Mouse (Mus musculus) adipocyte (in vitro differentiated cells): Measurements from ENCODE around the gene Plgrkt.

Experiments
- DNase-seq: peaks from one replicate; pipeline ENCODE4 v3.0.0-alpha.2; 2016; ENCODE audit warnings: low spot score

Plgrkt gene

DNA sequence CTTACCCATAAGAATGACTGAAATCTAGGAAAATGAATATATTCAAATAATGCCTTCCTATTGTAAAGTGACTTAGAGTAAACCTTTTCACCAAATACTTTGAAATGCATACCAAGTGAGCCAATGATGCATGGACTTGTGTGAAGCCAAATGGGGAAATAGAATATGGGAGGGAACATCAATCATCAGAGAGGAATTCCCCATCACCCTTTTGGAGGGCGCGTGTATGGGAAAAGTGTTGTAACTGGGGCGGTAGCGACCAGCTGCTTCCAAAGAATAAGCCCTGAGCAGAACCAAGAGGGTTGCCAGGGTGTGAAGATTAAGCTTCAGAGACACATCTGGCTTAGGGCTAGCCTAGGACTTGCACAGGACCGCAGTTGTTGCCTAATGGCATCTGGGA lies 16.2 kb upstream of the Plgrkt start:
- no peak for DNase-seq

GRCm38 (mm10) chr19:29379839-29380603 lies 12.8 kb upstream of the Plgrkt start:
- DNase-seq: no peak

DNA sequence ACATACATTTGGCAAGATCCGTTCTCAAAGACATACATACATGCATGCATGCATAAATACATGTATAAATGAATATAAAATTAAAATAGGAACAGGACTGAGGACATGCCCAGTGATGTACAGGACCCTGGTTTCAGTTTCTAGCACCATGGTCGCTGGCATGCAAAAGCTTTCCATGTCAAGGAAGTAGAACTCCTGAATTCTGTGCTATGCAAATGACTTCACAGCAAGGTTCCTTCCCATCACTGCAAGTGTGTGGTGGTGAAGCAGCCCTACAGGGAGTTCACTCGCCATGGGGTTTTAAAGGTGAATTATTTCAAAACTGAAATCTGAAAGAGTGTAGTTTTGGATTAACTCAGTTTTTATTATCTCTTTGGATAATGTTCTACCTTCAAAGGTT lies 9.2 kb upstream of the Plgrkt start:
- no peak for DNase-seq

DNA sequence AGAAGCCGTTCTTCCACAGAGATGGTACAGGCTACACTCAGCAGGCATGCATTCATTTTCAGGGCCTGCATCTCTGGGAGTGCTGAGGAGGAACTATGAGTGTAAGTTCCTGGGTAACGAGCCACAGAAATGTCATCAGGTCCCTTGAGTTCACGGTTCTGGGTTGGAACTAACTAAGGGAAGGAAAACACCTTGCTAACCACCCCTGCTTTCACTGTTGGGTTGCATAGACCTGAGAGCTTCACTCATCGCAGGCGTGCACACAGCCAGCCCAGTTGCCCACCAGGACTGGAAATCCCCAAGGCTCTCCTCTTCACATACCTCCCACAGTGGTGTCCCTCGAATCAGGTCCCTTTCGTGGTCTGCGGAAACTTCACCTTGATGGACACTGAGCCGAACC lies 7.8 kb upstream of the Plgrkt start:
- DNase-seq: no peak

- DNase-seq: no peak
These were observed 6.2 kb upstream of the Plgrkt start for GRCm38 (mm10) chr19:29373438-29373837.

- no peak for DNase-seq
These were observed 5.4 kb upstream of the Plgrkt start for GRCm38 (mm10) chr19:29372621-29373020.

DNA sequence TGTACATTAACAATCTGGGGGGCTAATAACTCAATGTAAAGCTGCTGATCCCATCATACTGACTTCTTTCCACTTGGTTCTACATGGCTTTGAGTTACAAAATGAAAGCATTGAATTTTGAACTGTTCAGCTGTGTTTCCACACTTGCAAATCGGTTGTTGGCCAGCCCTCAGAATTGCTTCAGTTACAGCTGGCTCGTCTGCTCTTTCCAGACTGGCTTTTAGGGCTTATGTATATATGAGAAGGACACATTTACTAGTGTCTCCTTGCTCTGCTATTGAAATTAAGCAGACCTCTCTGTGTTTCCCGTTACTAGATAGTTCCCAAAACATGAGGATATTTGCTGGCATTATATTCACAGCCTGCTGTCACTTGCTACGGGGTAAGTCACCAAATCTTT lies 4.9 kb upstream of the Plgrkt start:
- DNase-seq: peak; percentile 73

- DNase-seq: no peak
These were observed 4.3 kb upstream of the Plgrkt start for GRCm38 (mm10) chr19:29371284-29372081.

- no peak for DNase-seq
These were observed 3.5 kb upstream of the Plgrkt start for GRCm38 (mm10) chr19:29370545-29371283.

DNA sequence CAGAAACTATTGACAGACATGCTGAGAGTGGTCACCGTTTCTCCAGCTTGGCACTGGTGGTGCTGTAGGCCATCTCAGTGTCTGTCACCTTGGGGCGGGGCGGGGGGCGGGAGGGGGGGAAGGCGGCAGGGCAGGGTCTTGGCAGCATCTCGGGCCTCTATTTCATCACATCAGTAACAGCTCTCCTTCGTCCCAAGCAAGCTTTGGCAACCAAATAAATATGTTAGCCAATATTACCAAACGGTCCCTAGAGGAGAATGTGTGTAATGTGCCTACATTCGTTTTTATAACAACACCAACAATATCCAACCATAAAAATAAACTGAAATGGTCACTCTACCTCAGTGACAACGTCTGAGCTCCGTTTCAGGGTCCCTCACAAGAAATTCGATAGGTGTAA lies 2.9 kb upstream of the Plgrkt start:
- DNase-seq: peak; percentile 84

- DNase-seq: no peak
These were observed 1.6 kb upstream of the Plgrkt start for GRCm38 (mm10) chr19:29368671-29369309.

DNA sequence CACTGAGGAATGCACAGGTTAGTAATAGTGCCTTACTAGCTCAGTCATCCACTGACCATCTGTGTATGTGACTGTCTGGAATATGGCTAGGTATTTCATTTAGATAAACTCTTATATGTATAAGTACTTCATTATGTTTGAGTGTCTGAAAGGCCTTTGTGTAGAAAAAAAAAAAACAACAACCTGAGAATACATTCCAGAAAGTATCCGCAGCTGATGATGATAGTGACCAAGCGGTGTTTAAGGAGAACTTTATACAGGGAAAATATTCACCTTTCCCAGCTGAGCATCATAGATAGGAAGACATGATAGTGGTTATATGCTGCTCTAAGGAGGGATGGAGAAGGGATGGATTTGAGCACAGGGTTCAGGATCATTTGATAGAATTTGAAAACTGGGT lies 851 bp upstream of the Plgrkt start:
- DNase-seq: no peak

- no peak for DNase-seq
These were observed 793 bp downstream of the Plgrkt start for GRCm38 (mm10) chr19:29366226-29366968.

DNA sequence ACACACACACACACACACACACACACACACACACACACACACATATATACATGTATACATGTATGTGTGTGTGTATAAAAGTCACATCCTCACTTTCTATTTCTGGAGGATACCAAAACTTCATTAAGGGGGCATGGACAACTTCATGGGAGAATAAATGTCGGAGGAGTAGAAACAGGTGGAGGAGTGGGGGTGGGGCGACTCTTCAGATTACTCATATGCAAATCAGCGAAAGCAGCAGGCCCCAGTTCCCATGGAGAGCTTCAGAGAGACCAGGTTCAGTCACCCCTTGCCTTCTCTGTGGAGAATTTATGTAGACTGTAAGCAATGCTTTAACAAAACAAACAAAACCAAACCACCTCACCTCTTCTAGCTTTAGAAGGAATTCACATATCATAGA lies 2.1 kb downstream of the Plgrkt start:
- DNase-seq: no peak

DNA sequence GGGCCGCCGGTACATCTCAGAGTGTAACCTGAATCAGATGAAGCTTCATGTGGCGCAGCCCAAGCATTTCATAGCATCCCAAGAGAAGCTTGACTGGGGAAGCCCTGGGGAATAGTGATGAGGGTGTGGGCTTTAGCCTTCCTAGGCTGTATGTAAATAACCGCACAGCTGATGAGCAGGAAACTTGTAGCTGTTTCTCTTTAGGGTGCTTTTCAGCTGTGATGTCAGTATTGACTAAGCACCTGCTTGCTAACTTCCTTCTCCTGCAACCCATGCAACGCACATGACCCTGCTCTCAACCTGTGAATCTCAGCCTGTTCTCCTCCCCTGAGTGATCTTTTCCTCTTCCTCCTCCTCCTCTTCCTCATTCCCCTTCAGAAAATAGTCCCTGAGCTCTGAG lies 3.1 kb downstream of the Plgrkt start:
- DNase-seq: no peak

DNA sequence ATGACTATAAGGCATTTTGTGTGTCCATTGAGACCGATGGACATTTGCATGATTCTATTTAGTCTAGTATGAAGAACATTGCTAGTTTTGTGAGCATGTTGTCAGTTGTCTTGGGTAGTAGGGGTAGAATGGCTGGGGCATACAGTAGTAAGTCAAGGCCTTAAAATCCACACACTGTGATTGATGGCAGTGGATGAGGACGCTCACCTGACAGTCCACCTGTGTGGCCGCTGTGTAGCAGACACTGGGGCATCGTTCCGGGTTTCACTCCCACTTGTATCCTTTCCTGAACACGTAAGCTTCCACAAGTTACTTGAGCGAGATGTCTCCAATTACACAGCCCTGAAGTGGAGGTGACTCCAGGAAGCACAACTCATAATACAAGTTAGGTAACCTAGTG lies 3.6 kb downstream of the Plgrkt start:
- DNase-seq: no peak

- DNase-seq: no peak
These were observed 4.8 kb downstream of the Plgrkt start for GRCm38 (mm10) chr19:29362173-29362930.

DNA sequence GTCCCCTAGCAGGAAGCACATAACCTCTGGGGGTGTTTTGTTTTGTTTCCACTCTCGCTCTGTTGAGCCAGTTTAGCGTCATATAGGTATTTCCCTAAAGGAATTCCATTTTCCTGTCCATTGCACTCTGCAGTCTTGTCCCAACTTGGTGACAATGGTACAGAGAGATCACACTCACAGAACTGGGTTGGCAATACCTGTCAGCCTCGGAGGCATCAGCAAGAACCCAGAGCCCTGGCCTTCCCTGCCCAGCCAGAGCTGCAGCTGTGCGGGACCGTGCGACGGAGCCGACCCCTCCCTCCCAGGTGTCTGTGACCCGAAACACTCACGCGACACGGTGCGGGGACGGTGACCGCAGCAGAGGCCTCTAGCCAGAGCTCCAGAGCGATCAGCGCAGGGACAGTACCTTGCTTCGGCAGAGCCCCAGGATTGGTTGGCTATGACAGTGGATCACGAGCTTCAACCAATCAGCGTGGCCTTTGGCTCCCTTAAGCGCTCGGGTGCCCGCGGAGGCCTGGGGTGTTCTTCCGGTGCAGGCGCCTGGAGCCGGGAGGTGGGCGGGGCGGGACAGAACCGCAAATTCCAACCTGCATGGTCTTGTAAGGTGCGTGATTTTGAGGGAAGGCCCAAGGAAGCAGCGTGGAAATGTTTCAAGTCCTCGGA lies 5.6 kb downstream of the Plgrkt start:
- peak; percentile 97 for DNase-seq

DNA sequence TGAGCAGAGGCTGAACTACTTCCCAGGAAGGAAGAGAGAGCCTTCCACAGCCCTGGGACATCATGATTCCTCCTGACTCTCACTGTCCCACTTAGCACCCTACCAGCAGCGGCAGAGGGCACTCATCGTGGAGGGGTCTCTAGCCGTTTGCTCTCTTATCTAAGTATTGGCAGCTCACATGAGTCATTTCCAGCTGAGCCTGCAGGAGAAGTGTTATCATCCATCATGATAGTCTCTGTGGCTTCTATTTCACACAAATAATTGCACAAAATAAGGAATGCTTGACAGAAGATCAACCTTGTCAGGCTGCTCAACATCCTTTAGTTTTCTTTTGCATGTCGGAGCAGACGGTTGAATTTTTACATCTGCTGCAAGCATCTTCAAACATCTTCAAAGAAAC lies 6.9 kb downstream of the Plgrkt start:
- DNase-seq: no peak

GRCm38 (mm10) chr19:29356281-29356680 lies 10.9 kb downstream of the Plgrkt start:
- no peak for DNase-seq
